Mouse (Mus musculus): ENCODE results near the gene Cpox.

The Cpox gene

DNA sequence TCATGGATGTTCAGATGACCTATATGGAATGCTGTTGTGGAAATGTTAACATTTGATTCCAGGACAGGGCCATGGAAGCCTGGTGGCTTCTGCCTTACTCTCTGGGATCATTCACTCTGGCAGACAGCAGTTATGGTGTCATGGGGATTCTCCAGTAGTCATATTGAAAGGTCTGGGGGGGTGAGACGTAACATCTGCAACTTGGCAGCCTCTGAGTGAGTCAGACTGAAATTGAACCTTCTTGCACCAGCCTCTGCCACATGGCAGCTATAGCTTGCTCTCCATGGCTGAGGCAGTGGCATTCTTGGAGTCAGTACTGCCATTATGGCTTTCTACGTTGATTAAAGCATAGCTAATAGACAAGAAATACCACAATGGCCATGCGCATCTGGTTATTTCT lies 26.7 kb downstream of the Cpox start:
- intact Hi-C loops (cut with DNase I): no loop called here

DNA sequence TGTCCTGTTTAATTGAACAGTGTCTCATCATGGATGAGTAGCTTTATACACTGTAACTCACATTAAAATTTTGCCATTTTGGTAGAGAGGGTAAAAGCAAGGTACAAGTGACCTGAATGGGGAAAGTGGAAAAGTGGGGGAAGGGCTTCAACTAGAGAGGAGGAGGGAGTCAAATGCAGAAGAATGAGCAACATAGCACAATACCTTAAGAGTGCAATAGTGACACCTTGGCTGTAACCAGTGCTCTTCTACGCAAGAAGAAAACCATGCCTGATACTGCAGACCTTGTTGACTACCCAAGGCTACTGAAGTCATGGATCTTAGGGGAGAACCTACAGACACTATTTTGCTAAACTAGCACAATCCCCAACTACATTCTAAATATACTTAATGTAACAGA lies 27.2 kb downstream of the Cpox start:
- intact Hi-C loops (cut with DNase I): no loop called here

DNA sequence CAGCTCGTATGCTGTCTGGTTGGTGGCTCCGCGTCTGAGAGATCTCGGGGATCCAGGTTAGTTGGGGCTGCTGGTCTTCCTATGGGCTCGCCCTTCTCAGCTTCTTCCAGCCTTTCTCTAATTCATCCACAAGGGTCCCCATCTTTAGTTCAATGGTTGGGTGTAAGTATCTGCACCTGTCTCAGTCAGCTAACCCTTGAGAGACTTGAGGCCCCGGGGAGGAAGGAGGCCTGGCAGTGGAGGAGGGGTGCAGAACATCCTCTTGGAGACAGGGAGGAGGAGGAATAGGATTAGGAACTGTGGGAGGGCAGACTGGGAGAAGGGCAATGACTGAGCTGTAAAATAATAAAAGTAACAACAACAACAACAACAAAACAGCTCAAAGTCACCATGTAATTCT lies 30.1 kb downstream of the Cpox start:
- intact Hi-C loops (cut with DNase I): no loop called here

DNA sequence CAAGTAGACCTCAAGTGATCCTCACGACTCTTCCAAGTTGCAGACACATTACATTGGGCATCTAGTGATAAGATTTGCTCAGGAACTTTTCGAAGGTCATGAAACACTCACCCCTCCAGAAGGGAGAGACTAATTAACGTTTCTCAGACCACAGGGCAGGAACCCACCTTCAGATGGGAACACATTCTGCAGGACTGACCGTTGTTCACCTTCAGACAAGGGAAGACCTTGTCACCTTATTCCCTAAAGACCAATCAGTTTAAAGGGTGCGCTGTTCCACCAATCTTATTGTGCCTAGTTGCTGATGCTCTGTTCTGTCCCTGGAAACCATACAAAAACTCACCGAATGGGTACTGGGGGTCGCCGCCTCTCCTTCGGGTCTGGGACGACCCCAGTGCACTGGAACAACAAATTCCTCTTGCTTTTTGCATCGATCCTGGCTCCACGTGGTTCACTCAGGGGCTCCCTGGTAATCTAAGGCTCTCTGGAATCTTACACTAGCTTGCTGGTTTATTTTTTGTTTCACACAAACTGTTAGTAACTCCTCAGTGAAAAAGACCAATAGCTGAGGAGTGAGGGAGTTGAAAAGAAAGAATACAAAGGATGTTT lies 30.8 kb downstream of the Cpox start:
- intact Hi-C loops (cut with DNase I): no loop called here

DNA sequence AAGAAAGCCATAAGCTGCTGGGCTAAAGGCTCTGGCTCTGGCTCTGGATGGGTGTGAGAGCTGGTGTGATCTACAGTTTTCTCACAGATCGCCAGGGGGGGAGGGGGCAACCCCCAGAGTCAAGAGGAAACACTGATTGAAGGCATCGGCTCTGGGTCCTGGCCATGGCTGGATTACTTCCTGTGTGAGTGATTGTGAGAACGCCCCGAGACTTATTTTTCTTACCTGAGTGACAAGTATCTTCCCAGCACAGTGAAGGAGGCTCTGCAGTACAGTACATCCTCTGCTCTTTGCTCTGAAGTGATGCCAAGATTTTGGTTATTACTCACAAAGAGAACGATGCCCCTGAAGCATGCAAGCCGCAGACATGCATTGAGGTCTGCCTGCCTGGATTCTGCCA lies 31.7 kb downstream of the Cpox start:
- intact Hi-C loops (cut with DNase I): no loop called here

DNA sequence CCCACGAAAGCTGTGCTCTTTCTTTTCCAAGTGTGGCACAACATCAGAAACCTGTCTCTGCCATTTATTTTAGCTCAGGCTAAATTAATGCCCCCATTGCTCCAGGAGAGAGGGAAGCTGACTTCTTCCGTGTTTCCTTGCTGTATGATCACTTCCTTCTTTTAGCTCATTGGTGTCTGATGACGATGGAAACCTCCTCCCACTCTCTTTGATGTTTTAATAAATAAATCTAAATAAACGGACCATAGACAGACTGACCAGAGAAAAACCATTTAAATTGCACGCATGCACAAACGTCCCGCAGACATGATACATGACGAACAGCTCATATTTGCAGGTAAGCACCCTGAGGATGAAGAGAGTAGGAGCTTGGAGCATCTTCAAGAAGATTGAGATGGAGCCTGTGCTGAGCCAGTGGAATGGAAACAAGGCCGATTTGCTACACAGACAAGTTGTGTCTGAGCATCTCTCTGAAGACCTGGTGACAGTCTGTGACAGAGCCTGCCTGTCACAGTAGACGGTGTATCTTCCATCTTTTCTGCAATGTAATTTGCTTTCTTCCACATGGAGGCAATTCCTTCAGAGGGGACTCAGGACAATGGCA lies 32.3 kb downstream of the Cpox start:
- intact Hi-C loops (cut with DNase I): no loop called here

DNA sequence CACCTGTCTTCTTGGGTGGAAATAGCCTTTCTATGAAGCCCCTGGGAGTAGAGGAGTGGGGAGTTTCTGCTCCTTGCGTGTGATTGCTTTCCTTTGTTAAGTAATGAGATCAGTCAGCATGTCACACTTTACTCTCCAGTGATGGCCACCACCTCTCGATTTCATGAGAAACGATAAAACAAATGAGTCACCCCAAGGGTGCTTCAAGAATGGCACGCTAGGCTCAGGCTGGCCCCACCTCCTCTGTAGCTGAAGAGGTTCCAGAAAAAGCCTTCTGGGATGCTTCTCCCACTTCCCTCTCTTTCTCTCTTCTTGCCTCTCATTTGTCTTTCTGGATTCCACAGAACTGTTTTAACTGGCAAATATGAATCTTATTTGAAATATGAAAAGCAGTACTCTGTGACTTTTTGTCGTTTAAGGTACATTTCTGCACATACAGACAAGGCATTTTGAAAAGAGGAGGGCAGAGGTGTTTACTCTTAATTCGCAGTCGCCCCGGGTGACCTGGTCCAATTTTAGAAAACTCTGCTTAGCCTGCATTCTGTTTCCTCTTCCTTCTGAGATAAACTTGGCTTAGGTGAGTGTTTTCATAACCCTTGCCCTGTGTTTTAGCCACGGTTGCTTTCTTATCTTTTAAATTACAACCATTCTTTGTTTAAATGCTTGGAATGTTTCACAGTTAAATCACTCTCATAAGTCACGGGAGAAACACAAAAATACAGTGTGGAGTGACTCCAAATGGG lies 33.5 kb downstream of the Cpox start:
- intact Hi-C loops (cut with DNase I): no loop called here

DNA sequence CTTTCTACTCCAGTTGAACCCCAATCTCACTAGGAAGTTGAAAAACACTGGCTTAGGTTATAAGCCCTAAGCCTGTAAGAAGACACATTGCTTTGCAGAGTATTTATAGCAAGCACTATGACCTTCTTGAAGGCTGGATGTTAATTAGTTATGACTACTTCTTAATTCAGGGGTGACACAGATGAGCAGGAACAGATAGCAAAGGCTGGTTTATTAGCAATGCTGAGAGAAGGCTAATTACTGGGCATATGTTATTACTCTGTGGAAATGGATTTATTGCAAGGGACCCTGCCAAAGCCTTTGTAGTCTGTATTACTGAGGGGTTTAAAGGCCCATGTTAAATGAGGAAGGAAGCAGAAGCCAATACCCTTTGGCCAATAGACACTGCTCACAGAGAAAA lies 34.9 kb downstream of the Cpox start:
- intact Hi-C loops (cut with DNase I): no loop called here

DNA sequence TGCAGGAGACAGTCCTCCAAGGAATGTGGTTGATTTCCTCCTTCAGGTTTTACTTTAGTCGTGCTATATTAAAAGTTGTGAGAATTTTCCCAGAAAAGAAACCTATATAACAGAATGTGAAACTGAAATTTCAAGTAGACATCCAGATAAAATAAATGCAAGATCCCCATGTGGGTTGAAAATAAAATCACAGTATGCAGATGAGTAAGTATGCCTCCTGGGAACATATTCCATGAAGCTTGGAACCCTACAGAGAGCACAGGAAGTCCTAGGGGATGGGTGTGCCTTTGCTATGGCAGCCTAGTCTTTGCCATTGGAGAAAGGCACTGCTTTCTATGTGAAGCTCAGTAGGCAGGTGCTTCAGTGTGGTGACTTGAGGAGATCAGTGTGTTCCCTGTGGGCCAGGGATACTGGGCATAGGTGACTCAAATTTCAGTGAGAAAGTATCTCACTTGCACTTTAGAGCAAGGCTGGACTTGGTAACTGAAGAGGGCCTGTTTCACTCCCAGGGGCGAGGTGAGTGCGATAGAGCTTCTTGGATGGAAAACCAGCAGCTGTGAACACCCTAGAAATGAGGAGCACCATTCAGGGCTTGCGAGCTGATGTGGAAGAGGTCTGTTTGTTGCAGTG lies 37.3 kb downstream of the Cpox start:
- intact Hi-C loops (cut with DNase I): no loop called here

DNA sequence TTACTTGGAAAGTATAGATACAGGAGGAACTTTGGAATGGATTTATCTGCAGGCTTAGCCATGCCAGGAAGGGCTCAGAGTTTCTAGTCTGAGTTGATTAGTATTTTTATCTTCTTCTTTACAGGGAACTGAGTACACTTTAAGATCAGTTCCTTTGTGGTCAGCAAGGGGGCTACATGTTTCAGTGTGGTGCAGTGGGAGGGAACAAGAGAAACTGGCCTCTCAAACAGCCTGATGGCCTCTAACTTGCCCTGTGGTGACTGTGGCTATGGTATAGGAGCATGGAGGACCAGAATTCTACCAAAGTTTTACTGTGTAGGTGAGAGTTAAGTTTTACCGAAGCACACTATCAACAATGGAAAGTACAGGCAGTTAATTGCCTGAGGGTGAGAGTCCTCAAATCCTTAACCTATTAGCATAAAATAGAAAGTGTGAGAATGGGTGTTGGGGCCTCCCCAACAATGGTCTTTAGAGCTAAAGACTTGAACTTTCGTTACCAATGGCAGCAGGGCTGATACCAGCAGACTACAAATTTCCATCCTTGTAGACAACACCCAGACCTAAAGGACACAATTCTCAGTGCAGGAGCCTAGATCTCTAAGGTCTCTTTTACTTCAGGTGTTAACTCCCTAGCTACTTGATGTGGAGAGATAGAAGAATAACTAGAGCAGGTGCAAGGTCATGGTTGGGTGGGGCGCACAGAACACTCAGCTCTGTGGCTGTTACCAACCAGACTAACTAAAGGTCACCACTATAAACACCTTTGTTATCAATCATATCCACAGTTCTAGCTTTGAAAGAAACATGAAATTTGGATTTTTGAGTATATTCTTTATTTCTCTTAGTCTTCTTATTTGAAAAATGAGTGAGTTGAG lies 38.7 kb downstream of the Cpox start:
- intact Hi-C loops (cut with DNase I): no loop called here

DNA sequence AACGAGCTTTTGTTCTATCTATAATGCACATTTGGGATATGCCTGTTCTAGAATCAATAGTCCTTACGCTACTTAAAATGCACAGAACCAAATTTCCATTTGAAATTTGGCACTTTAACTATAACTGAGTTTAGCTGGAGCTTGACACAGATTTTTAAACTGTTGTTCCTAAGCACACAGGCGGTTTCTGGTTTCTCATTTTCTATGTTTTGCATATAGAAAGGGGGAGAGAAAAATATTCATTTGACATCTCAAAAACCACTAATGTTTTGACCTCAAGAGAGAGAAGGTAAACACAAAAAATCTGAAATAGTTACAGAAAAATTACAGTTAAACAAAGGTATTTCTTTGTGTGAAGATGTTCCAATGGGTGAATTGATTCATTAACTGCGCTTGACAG lies 39.4 kb downstream of the Cpox start:
- intact Hi-C loops (cut with DNase I): no loop called here

DNA sequence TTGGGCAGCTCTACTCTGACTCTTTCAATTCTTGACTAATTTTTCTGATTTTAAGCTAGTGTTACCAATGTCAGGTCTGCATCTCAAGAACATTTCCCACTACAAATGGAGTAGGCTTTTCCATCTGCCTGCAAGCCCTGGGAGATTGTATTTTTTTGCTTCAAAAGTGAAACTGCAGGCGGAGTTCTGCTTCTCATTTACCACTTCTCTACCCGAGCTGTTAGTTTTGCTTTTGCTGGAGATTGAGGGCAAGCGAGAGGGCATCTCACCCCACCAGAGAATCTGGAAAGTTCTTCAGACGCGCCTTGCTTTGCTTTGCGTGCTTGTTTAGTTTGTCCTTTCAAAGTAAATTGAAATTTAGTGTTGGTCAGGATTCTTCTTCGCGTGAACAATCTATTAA lies 42.1 kb downstream of the Cpox start:
- intact Hi-C loops (cut with DNase I): no loop called here

DNA sequence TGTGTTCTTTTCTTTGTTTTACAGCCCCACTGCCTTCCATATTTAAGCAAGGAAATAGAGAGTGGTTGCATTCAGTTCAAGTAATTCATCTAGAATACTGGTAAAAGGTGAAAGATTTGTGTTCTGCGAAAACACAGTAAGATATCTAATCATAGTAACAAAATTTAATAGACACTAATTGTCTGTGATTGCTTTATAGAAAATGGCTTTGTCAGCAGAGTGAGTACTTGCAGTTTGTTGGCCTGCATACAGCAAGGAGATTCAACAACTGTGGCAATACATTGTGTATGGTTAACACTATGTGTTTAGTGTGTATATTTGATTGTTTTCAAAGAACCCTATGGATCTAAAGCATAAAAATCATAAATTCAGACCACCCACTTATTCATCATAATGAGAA lies 43.0 kb downstream of the Cpox start:
- intact Hi-C loops (cut with DNase I): no loop called here

DNA sequence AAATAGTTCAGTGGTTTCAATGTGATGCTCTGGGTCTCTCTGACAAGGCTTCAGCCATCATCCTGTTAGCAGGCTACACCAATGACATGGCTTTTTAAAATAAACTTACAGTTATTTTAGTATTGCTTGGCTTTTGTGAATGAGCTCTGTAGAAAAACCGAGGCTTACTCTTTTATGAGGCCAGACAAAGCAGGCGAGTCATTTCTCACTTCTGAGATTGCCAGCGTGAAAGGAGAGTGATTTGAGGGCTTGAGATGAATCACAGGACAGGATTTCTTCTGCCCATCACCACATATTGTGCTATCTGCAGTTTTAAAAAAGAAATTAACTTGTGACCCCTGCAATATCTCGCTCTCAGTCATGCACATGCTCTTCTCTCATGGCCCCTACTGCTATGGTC lies 44.9 kb downstream of the Cpox start:
- intact Hi-C loops (cut with DNase I): no loop called here

DNA sequence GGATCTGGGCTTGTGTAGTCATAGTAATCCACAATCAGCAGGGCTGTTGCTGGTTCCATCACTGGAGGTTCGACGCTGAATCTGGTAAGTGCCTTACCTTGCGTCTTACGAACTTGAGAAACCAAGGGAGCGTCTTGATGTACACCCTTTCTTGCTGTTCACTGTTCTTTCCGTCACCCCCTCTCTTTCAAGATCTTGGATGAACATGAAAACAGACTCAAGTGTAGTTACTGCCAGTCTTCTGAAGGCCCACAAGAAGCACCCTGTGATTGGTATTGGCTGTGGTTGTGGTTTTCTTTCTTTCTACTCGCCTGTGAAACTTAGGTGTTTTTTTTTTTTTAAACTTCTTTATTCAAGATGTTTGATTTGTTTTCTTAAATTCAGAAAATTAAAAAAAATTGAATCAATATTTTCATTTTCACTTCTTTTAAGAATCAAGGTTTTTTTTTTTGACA lies 48.6 kb downstream of the Cpox start, which contains the start of gene Gpr15:
TSS of gene Gpr15 (minus strand) at position 405 of the 455 bp plus-strand sequence.
- intact Hi-C loops (cut with DNase I): no loop called here

DNA sequence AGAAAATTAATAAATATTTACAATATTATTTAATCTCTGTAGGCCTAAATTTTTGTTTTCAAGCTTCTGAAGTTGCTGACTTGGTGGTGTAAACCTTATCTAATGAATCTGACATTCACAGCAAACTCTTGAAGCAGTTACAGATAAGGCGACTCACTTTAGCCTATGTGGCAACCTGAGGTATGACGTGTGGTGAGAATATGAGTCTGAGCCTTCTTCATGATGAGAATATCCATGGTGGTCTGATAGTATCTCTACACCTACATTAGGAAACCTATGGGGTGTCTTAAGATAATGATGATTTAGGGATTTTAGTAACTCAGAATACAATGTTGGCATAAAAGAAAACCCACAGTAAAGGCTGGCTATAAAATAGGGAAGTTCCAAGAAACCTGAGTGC lies 52.2 kb downstream of the Cpox start:
- intact Hi-C loops (cut with DNase I): no loop called here

DNA sequence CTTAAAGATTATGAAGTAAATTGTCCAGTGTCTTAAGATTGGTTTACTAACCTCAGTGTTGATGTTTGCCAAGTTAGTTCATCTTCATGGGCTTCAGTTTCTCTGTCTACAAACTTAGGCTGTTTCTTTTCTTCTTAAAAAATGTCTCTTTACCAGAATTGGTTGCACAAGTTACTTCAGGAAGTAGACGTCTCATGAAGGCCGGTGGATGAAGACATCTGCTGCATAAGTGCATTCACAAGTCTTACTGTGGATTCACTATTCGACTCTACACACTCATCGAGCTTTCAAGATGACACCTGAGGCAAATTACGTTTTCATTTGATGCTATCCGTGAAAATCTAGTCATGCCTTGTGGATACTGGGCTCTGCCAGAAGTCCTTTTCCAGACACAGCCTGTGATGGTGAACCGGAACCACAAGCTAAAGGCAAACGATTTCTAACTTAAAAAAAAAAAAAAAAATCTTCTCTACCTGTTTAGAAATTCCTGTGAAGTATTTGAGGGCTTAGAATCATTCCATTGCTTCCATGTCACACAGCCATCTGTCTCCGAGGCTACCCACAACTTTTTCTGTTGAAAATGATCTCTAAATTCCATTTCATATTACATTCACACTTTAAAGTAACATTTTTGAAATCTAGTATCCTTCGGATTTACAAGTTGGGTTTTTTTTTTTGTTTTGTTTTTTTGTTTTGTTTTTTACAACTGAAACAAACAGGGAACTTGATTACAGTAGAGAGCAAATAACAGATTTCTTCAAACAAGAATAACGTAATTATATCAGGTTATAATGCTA lies 56.8 kb downstream of the Cpox start:
- intact Hi-C loops (cut with DNase I): loop anchor here (5.0 kb wide), 1 partner anchor 55 kb away; the partner anchor contains the start of gene Cpox

DNA sequence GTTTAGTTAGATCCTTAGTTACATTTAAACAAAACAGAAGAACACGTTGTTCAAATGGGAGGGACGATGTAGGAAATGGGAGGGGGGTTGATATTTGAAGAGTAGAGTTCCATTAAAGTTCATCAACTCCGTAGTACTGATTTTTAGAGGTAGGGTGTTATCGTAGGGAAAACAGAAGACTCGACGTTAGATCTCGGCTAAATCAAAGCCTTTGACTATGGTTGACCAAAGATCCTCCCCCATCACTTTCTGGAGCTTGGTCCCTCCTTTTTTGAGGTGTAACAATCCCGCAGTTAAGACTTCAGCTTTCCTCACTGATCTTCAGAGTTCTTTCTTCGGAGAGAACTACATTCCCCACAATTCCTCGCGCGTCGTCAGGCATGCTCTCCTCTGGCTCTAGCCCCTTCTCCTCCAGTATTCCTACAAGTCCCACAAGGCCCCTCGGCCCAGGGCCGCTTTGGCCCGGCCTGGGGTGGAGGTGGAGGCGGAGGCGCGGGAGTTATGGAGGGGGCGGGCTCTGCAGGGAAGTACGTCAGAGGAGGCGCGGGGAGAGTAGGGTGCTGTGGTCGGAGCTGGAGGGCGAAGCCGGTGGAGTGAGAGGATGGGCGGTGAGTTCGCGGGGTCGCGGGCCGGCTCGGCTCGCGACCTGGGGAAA lies 57.5 kb downstream of the Cpox start, which contains the start of gene Cldnd1:
TSS of gene Cldnd1 (plus strand) at position 434 of the 655 bp plus-strand sequence.
- intact Hi-C loops (cut with DNase I): loop anchor here (5.0 kb wide), 1 partner anchor 55 kb away; the partner anchor contains the start of gene Cpox

DNA sequence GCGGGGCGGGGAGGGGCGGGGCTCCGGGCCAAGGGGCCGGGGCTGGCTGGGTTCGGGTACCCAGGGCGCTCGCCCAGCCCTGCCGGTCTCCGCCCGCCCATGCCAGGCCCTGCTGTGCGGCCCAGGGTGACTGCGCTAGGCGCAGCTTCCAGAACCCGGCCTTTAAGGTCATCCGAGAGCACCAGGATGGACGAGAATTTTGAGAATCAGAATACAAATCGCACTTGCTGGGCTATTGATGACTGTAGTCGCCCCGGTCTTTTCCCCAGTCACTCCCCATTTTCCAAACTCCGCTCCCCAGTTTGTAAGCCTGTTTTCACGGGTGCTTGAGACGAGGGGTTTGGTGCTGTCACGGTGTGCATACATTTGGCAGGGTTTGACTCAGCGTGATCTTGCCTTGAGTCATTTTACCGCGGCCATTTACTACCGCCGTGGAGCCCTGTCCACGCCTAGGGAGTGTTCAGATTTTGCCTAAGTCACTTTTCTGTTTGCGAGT lies 58.1 kb downstream of the Cpox start:
- intact Hi-C loops (cut with DNase I): loop anchor here (5.0 kb wide), 1 partner anchor 56 kb away; the partner anchor contains the start of gene Cpox
